Mouse (Mus musculus) embryonic stem cell, embryonic (primary cell): Measurements from ENCODE around the gene Ptprg.

Experiments
- CTCF ChIA-PET, 4 experiments: fragments of 300-600 bp in 2 of 4; fragments of 350-600 bp in 2 of 4; sonication (Branson Sonifier 250); formaldehyde crosslinking; loops; one replicate each; lab custom pipeline; 2022; ENCODE audit warnings: inconsistent platforms in 2 of 4; lab: Charles Lee
- POLR2A ChIA-PET, 4 experiments: fragments of 300-600 bp in 2 of 4; fragments of 350-600 bp in 2 of 4; sonication (Branson Sonifier 250); formaldehyde crosslinking; loops; one replicate each; lab custom pipeline; 2022; ENCODE audit warnings: antibody characterized with exemption in 4 of 4, inconsistent platforms in 1 of 4; lab: Charles Lee

The Ptprg gene

GRCm38 (mm10) chr14:11886417-11886816, 333.1 kb downstream of the Ptprg start:
- ChIA-PET POLR2A (interaction anchor here in 1 of 4 experiments (1.1 kb wide), 1 partner anchor 13 kb away, joined by 3 read pairs; no protein-coding TSS in a partner anchor), CTCF (no interaction called here)

- POLR2A ChIA-PET: interaction anchor here in 2 of 4 experiments (0.5 to 1.8 kb wide), 3 partner anchors 14 to 1017 kb away, joined by 3 to 8 read pairs (median 4); no protein-coding TSS in a partner anchor
- CTCF ChIA-PET: no interaction called here
Measured at GRCm38 (mm10) chr14:11890890-11891289, 337.6 kb downstream of the Ptprg start.

GRCm38 (mm10) chr14:11892621-11893020, 339.3 kb downstream of the Ptprg start:
- ChIA-PET POLR2A (interaction anchor here in 2 of 4 experiments (0.8 to 1.1 kb wide), 4 partner anchors 11 to 252 kb away, joined by 3 to 4 read pairs (median 4); no protein-coding TSS in a partner anchor), CTCF (interaction anchor here in 1 of 4 experiments (0.7 to 0.8 kb wide), 2 partner anchors 10 to 300 kb away, joined by 4 to 12 read pairs; no protein-coding TSS in a partner anchor)

- ChIA-PET CTCF (interaction anchor here in 1 of 4 experiments (0.5 kb wide), 1 partner anchor 27 kb away, joined by 3 read pairs; no protein-coding TSS in a partner anchor), POLR2A (no interaction called here)
Measured at GRCm38 (mm10) chr14:11895486-11895885, 342.2 kb downstream of the Ptprg start.

- ChIA-PET POLR2A (interaction anchor here in 3 of 4 experiments (0.7 to 2.8 kb wide), 14 partner anchors 8 to 348 kb away, joined by 3 to 14 read pairs (median 3); no protein-coding TSS in a partner anchor), CTCF (interaction anchor here in 1 of 4 experiments (1.8 kb wide), 1 partner anchor 72 kb away, joined by 4 read pairs; no protein-coding TSS in a partner anchor)
Measured at GRCm38 (mm10) chr14:11902794-11903193, 349.5 kb downstream of the Ptprg start.

- ChIA-PET CTCF (no interaction called here), POLR2A (interaction anchor here in 1 of 4 experiments (1.1 kb wide), 2 partner anchors 26 to 31 kb away, joined by 3 to 4 read pairs; no protein-coding TSS in a partner anchor)
Measured at GRCm38 (mm10) chr14:11906130-11906675, 352.9 kb downstream of the Ptprg start.

GRCm38 (mm10) chr14:11912253-11912652, 358.9 kb downstream of the Ptprg start:
- CTCF ChIA-PET: no interaction called here
- POLR2A ChIA-PET: interaction anchor here in 3 of 4 experiments (1.2 to 1.7 kb wide), 4 partner anchors 9 to 51 kb away, joined by 3 to 5 read pairs (median 4); no protein-coding TSS in a partner anchor

- CTCF ChIA-PET: no interaction called here
- POLR2A ChIA-PET: interaction anchor here in 1 of 4 experiments (1.6 to 3.6 kb wide), 2 partner anchors 11 to 37 kb away, joined by 4 to 14 read pairs; no protein-coding TSS in a partner anchor
Measured at GRCm38 (mm10) chr14:11917225-11917624, 363.9 kb downstream of the Ptprg start.

GRCm38 (mm10) chr14:11928545-11928944, 375.2 kb downstream of the Ptprg start:
- ChIA-PET POLR2A (interaction anchor here in 2 of 4 experiments (0.6 to 1.6 kb wide), 12 partner anchors 11 to 185 kb away, joined by 3 to 14 read pairs (median 4); no protein-coding TSS in a partner anchor), CTCF (interaction anchor here in 1 of 4 experiments (0.6 kb wide), 1 partner anchor 369 kb away, joined by 3 read pairs; no protein-coding TSS in a partner anchor)

- POLR2A ChIA-PET: interaction anchor here in 1 of 4 experiments (1.0 to 2.4 kb wide), 9 partner anchors 9 to 409 kb away, joined by 3 to 11 read pairs (median 4); no protein-coding TSS in a partner anchor
- CTCF ChIA-PET: no interaction called here
Measured at GRCm38 (mm10) chr14:11932517-11932916, 379.2 kb downstream of the Ptprg start.

- ChIA-PET POLR2A (interaction anchor here in 2 of 4 experiments (0.7 to 2.0 kb wide), 4 partner anchors 11 to 43 kb away, joined by 3 to 5 read pairs (median 4); no protein-coding TSS in a partner anchor), CTCF (no interaction called here)
Measured at GRCm38 (mm10) chr14:11934556-11934955, 381.2 kb downstream of the Ptprg start.

- ChIA-PET CTCF (interaction anchor here in 1 of 4 experiments (0.5 kb wide), 1 partner anchor 94 kb away, joined by 3 read pairs; no protein-coding TSS in a partner anchor), POLR2A (interaction anchor here in 2 of 4 experiments (0.7 to 2.0 kb wide), 6 partner anchors 11 to 43 kb away, joined by 3 to 5 read pairs (median 4); no protein-coding TSS in a partner anchor)
Measured at GRCm38 (mm10) chr14:11935281-11935680, 381.9 kb downstream of the Ptprg start.

- CTCF ChIA-PET: interaction anchor here in 1 of 4 experiments (0.5 kb wide), 1 partner anchor 94 kb away, joined by 3 read pairs; no protein-coding TSS in a partner anchor
Measured at GRCm38 (mm10) chr14:11935698-11936097, 382.4 kb downstream of the Ptprg start.

GRCm38 (mm10) chr14:11938912-11939311, 385.6 kb downstream of the Ptprg start:
- ChIA-PET POLR2A (interaction anchor here in 1 of 4 experiments (0.9 to 1.3 kb wide), 3 partner anchors 9 to 36 kb away, joined by 3 to 6 read pairs (median 3); no protein-coding TSS in a partner anchor), CTCF (interaction anchor here in 1 of 4 experiments (0.8 kb wide), 1 partner anchor 119 kb away, joined by 3 read pairs; no protein-coding TSS in a partner anchor)

More at GRCm38 (mm10) chr14:11935698-11936097, 382.4 kb downstream of the Ptprg start:
- POLR2A ChIA-PET: interaction anchor here in 2 of 4 experiments (0.9 to 2.0 kb wide), 5 partner anchors 10 to 42 kb away, joined by 3 to 5 read pairs (median 4); no protein-coding TSS in a partner anchor

- CTCF ChIA-PET: interaction anchor here in 2 of 4 experiments (0.5 to 1.4 kb wide), 2 partner anchors 19 to 116 kb away, joined by 3 read pairs; no protein-coding TSS in a partner anchor
- POLR2A ChIA-PET: interaction anchor here in 2 of 4 experiments (0.9 to 1.3 kb wide), 2 partner anchors 10 to 150 kb away, joined by 3 to 4 read pairs; no protein-coding TSS in a partner anchor
Measured at GRCm38 (mm10) chr14:11941989-11942514, 388.7 kb downstream of the Ptprg start.

GRCm38 (mm10) chr14:11950379-11950778, 397.0 kb downstream of the Ptprg start:
- POLR2A ChIA-PET: interaction anchor here in 1 of 4 experiments (1.5 to 1.8 kb wide), 2 partner anchors 14 to 23 kb away, joined by 3 to 5 read pairs; no protein-coding TSS in a partner anchor
- CTCF ChIA-PET: no interaction called here

GRCm38 (mm10) chr14:11955020-11955882, 401.9 kb downstream of the Ptprg start:
- CTCF ChIA-PET: interaction anchor here in 1 of 4 experiments (0.6 to 0.7 kb wide), 2 partner anchors 52 to 158 kb away, joined by 3 to 8 read pairs; no protein-coding TSS in a partner anchor
- POLR2A ChIA-PET: interaction anchor here in 3 of 4 experiments (0.7 to 4.9 kb wide), 26 partner anchors 7 to 1520 kb away, joined by 3 to 50 read pairs (median 3); partner anchors contain the start of gene Ptprg (in 1 of the 3)
